Mouse (Mus musculus): Measurements from ENCODE around the gene Brd4. TPM values are rescaled to one million over a fixed set of nuclear protein-coding genes. Genes with fewer than 3 reads are reported as not detected.

The Brd4 gene
- 30.6 and 37.0 TPM in 2 replicates for polyA plus RNA-seq (2012; rRNA removed)

GRCm38 (mm10) chr17:32284262-32285137 lies at the start of gene Brd4:
TSS of gene Brd4 (minus strand) at chr17:32284722.

GRCm38 (mm10) chr17:32320597-32321389 lies 36.3 kb upstream of the Brd4 start, which contains the start of gene Akap8:
TSS of gene Akap8 (minus strand) at chr17:32321238.

DNA sequence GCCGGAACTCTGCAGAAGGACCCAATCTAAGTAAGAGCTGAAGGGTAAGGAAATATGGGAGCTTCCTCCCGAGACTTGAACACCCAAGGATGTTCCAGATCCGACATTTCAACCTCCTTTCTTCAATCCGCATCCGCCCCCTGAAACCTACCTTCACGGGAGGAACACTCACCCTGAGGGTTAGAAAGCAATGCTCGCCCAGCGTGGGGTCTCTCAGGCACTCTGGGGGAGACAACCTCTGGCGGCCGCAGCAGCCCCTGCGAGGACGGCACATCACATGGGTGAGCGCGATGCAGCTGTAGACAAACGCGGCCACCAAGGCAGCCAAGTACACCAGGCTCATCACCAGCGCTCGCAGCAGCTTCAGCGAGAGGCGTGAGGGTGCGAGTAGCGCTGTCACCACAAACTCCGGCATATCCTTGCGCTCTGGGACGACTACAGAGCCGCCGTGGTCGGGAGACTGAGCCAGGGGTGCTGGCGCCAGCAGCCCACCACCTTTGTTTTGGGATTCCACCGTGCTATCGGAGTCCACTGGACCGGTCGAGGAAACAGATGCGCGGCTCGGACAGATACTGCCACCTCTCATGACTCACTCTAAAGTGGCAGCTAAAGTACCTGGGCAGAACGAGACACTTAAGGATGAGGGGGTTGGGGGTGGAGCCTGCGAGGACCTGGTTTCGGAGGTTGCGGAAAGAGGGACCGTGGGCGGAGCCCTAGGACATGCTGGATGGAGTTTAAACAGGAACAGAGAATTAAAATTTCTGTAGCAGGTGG lies 95.5 kb downstream of the Brd4 start, which contains the start of gene Ephx3:
Gene Ephx3, minus strand, starts transcription at position 687 of the 774 bp plus-strand sequence.

GRCm38 (mm10) chr17:32166687-32167086 lies 117.8 kb downstream of the Brd4 start, which contains the start of gene Notch3:
TSS of gene Notch3 (minus strand) at chr17:32166852.

Other genes with a start within 250 kb of the Brd4 start
- 28.4 and 28.9 TPM in 2 replicates for gene Rrp1b, start 248.6 kb downstream of the Brd4 start, polyA plus RNA-seq (2012; rRNA removed)
- gene Hsf2bp, start 248.4 kb downstream of the Brd4 start, polyA plus RNA-seq (2012; rRNA removed) = 0.57 and 0.97 TPM in 2 replicates
- gene Notch3, start 117.9 kb downstream of the Brd4 start, polyA plus RNA-seq (2012; rRNA removed) = 14.8 and 16.8 TPM in 2 replicates
- gene Ephx3, start 95.2 kb downstream of the Brd4 start, polyA plus RNA-seq (2012; rRNA removed) = 0.27 and 0.44 TPM in 2 replicates
- gene Akap8, start 36.5 kb upstream of the Brd4 start, polyA plus RNA-seq (2012; rRNA removed) = 114 and 115 TPM in 2 replicates
- 193 and 199 TPM in 2 replicates for gene Akap8l, start 65.9 kb upstream of the Brd4 start, polyA plus RNA-seq (2012; rRNA removed)
- 56.9 and 67.6 TPM in 2 replicates for gene Wiz, start 104.7 kb upstream of the Brd4 start, polyA plus RNA-seq (2012; rRNA removed)
- 0.52 and 0.70 TPM in 2 replicates for gene Rasal3, start 118.9 kb upstream of the Brd4 start, polyA plus RNA-seq (2012; rRNA removed)
- not detected in 2 replicates for gene Pglyrp2, start 139.4 kb upstream of the Brd4 start, polyA plus RNA-seq (2012; rRNA removed)
- 0.60 and 0.65 TPM in 2 replicates for gene Cyp4f39, start 168.0 kb upstream of the Brd4 start, polyA plus RNA-seq (2012; rRNA removed)
- 10.0 and 11.0 TPM in 2 replicates for gene Cyp4f17, start 221.3 kb upstream of the Brd4 start, polyA plus RNA-seq (2012; rRNA removed)

Measured in central nervous system, embryonic 18 days (tissue).